Mouse (Mus musculus) erythroblast, embryonic 14.5 days (primary cell): ENCODE results near the gene Prdx5. TPM values are rescaled to one million over a fixed set of nuclear protein-coding genes. Genes with fewer than 3 reads are reported as not detected.
"Not testable (repeated sequence)": the region's sequence is repeated elsewhere in the genome, so short reads cannot be mapped to it uniquely, and the experiment has no call there.

Source experiments
- H3K27me3 ChIP-seq: 2 replicates; pipeline ENCODE4 v1.6.1; 2012; ENCODE audit warnings: inconsistent platforms; ENCODE audit not compliant: control insufficient read depth
- H3K36me3 ChIP-seq: 2 replicates; pipeline ENCODE4 v1.6.1; 2012; ENCODE audit warnings: mild to moderate bottlenecking, inconsistent platforms; ENCODE audit not compliant: control insufficient read depth
- H3K4me1 ChIP-seq: 2 replicates; pipeline ENCODE4 v1.6.1; 2012; ENCODE audit warnings: inconsistent platforms; ENCODE audit not compliant: control insufficient read depth
- H3K4me3 ChIP-seq: replicated peaks from 2 replicates; pipeline ENCODE3; 2012; ENCODE audit warnings: moderate library complexity, mild to moderate bottlenecking, inconsistent platforms
- H3K9me3 ChIP-seq: 2 replicates; pipeline ENCODE4 v1.6.1; 2012; ENCODE audit warnings: low read length, inconsistent platforms, mixed read lengths; ENCODE audit not compliant: control insufficient read depth
- GATA1 ChIP-seq: IDR thresholded peaks from 2 replicates; pipeline ENCODE4 v1.6.1; 2012; ENCODE audit warnings: low read length, inconsistent platforms, mixed read lengths
- TAL1 ChIP-seq: IDR thresholded peaks from 3 replicates; pipeline ENCODE4 v1.6.1; 2012; ENCODE audit warnings: low read length, inconsistent platforms, mixed read lengths
- polyA plus RNA-seq: library from polyadenylated mRNA; stranded (reverse); fragments of >175 nt; gene quantifications from 2 replicates; pipeline ENCODE4 v1.2.3, GENCODE M21; 2012

The Prdx5 gene
- polyA plus RNA-seq, 1 experiment, result 3.8 TPM

DNA sequence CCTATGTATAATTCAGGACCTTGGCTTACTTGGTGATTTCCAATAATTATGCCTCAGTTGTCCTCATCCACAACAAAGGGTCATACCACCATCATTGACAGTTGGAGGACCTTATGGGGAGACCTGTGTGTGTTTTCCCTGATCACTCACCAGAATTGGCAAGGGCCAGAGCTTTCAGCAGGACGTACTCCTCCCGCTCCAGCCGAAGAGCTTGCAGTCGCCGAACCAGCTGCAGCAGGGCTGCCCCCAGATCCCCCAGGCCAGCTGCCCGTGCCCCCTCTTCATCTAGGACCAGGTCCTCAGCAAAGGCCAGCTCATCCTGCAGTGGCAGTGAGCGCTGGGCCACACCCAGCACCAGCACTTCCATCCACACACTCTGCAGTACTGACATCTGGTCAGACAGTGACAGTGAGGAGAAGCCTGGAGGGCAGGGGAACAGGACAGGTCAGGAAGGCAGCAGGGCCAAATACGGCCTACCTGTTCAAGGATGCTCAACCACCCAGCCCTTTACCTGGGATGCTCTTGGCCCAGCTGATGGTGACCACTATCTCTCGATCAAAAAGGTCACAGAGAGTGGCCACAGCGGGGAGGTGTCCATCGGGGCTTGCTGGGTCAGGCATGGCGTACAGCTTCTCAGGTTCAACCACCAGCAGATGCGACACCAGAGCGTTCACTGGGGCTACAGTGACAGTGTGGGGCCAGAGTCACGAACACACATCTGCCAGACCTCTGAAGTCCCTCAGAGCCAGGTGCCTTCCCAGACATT, 2.5 kb upstream of the Prdx5 start:
- TF ChIP-seq GATA1 (no peak), TAL1 (no peak)

DNA sequence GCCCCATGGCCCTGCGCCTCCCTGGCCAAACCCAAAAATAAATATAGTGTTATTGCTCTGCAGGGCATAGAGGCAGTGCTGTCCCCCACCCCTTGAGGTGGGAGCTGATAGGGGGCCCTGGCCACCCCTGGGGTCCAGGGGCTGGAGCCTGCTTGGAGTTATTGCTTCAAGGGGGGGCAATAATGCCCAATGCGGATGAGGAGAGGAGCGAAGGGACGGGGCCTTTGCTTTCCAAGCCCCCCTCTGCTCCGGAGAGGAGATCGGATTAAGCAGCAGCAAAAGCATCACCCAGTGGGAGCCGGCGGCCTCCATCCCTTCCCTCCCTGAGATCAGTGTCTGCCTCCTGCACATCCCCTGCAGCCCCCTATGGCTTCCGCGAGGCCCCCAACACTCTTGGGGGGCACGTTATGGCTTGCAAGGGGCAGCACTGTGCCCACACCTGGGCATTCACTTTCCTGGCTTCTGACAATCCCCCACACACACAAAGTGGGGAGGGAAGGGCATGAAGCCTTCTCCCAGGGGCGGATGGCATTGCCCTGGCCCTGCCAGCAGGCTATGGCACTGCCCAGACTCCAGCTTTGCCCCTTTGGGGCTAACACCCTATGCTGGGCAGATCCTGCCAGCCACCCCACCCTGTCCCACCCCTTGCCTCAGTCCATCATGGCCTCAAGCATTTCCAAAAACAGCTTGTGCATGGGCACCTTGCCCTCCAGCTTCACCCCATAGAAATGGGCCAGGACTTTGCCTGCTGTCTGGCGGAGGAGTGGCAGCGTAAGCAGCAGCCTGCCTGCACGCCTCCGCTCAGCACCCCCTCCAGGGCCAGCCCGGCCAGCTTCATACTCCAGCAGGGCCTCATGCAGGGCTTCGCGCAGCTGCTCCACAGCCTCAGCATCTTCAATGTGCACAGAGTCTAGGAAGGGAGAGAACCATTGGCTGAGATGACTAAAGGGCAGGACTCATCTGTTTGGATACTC, 1.5 kb upstream of the Prdx5 start:
- H3K4me1 ChIP-seq, result peaks cover 62% of the 10 kb centered on the region
- TF ChIP-seq TAL1 (no peak), GATA1 (no peak)
- no peaks in the 10 kb centered on the region for H3K9me3 ChIP-seq
- H3K27me3 ChIP-seq, result no peaks in the 10 kb centered on the region
- peak overlapping the region; percentile 23 for H3K4me3 ChIP-seq
- peaks cover 47% of the 10 kb centered on the region for H3K36me3 ChIP-seq

More for the DNA sequence above, 2.5 kb upstream of the Prdx5 start:
- H3K4me3 ChIP-seq, result no peak overlapping the region
- peaks cover 62% of the 10 kb centered on the region for H3K4me1 ChIP-seq
- H3K27me3 ChIP-seq, result no peaks in the 10 kb centered on the region
- H3K9me3 ChIP-seq, result no peaks in the 10 kb centered on the region
- H3K36me3 ChIP-seq, result peaks cover 39% of the 10 kb centered on the region

DNA sequence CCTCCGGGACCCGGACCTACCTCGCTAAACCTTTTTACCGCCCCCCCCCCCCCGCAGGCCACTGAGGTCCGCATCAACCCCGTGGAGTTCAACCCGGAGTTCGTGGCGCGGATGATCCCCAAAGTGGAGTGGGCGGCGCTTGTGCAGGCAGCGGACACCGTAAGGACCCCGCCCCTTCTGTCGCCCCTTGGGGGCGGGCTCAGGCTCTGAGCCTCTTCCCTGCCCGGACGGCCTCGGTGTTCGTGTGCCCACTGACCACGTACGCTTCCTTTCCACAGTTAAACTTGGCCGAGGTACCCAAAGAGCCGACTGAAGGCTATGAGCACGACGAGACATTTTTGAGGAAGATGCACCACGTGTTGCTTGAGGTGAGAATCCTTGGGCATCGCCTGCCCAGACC, 400 bp upstream of the Prdx5 start:
- not testable (repeated sequence) for H3K27me3 ChIP-seq, H3K9me3 ChIP-seq
- Histone ChIP-seq H3K4me3 (peak overlapping the region; percentile 68), H3K4me1 (peaks cover 51% of the 10 kb centered on the region), H3K36me3 (peaks cover 55% of the 10 kb centered on the region)

DNA sequence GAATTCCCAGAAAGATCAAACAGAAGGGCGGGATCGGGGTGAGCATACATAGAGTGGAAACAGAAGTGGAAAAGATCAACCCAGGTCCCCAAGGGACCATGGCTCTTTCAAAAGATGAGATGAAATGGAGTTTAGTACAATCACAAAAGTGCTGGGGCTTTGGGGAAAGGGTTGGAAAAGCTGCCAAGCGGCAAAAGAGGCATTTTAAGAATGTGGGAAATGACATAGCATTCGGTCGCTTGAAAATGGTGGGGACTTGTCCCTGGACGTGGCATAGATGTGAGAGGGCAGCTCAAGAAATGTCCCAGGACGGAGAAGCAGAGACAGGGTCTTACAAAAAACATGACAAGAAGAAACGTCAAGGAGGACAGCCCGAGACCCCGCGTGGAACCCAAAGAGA, 885 bp downstream of the Prdx5 start:
- Histone ChIP-seq H3K4me3 (peak overlapping the region; percentile 68), H3K9me3 (no peaks in the 10 kb centered on the region), H3K27me3 (no peaks in the 10 kb centered on the region), H3K4me1 (peaks cover 42% of the 10 kb centered on the region), H3K36me3 (peaks cover 57% of the 10 kb centered on the region)
- no peak for TF ChIP-seq GATA1
- TF ChIP-seq TAL1, result no peak

DNA sequence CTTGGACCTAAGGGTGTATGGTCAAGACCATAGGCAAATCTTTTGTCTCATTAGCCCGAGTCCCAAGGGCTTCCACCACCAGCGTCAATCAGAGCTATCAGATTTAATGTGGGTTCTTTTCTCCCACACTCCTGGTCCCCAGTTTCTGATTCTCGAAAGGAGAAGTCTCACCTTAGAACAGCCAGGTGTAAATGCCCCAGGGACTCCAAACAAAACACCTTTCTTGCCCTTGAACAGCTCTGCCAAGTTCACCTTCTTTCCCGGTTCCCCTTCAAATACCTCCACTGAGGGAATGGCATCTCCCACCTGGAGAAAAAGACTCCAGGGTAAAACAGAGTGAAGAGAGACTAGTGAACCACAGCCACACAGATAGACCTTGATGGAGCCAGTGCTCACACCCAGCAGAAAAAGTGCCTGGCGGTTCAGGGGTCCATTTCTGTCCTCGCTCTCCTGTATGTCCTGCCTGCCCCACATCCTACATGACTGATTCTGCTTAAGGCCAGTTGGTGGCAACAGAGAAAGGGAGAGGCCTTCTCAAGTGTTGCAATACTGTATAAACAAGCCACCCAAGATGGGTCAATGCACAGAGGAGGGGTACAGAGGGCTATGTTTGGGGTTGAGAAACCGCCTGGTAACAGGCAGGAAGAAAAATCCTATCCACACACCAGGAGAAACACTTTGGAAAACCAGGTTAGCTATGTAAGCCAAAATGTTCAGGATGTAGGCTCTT, 1.9 kb downstream of the Prdx5 start:
- H3K36me3 ChIP-seq, result peaks cover 48% of the 10 kb centered on the region
- no peak for TF ChIP-seq GATA1
- TF ChIP-seq TAL1, result no peak
- peaks cover 39% of the 10 kb centered on the region for H3K4me1 ChIP-seq

DNA sequence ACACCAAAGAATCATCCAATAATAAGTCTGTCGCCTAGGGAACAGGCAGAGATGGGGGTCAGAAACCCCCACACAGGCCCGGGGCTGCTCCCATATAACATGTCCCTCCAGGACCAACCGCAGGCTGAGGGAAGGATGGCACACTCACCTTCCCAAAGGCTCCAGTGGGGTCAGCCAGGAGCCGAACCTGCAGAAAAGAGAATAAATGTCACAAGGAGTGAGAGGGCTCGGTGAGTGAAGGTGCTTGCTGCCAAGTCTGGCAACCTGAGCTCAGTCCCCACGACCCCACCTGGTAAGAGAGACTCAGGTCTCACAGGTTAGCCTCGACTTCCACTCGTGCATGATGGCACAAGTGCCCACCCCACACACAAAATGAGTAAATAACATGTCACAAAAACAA, 2.8 kb downstream of the Prdx5 start:
- no peak for TF ChIP-seq GATA1
- no peak overlapping the region for H3K4me3 ChIP-seq
- H3K36me3 ChIP-seq, result peaks cover 39% of the 10 kb centered on the region
- H3K4me1 ChIP-seq, result peaks cover 39% of the 10 kb centered on the region
- no peaks in the 10 kb centered on the region for H3K9me3 ChIP-seq
- no peaks in the 10 kb centered on the region for H3K27me3 ChIP-seq

More for the DNA sequence above, 1.9 kb downstream of the Prdx5 start:
- H3K9me3 ChIP-seq, result no peaks in the 10 kb centered on the region
- H3K27me3 ChIP-seq, result no peaks in the 10 kb centered on the region
- peak overlapping the region; percentile 68 for H3K4me3 ChIP-seq

DNA sequence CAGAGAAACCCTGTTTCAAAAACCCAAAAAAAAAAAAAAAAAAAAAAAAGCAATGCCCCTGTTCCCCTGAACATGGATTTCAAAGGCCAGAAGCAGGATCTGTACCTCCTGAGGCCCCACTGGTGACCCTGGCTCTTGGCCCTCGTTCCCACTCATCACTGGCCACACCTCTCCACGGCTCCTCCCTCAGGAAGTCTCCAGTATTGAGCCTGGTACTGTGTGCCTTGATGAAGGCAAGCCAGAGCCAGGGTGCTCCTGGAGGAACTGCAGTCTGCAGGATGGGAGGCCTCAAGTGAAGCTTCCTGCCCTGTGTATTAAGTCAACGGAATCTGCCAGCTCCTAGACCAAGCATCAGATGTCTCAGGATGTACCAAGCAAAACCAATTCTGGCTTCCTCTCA, 3.7 kb downstream of the Prdx5 start:
- H3K27me3 ChIP-seq, result no peaks in the 10 kb centered on the region
- TF ChIP-seq GATA1 (no peak), TAL1 (no peak)
- H3K4me1 ChIP-seq, result peaks cover 32% of the 10 kb centered on the region
- H3K9me3 ChIP-seq, result peaks cover 1% of the 10 kb centered on the region; the same call in 1 of the 2 replicates
- H3K4me3 ChIP-seq, result no peak overlapping the region
- peaks cover 30% of the 10 kb centered on the region for H3K36me3 ChIP-seq

DNA sequence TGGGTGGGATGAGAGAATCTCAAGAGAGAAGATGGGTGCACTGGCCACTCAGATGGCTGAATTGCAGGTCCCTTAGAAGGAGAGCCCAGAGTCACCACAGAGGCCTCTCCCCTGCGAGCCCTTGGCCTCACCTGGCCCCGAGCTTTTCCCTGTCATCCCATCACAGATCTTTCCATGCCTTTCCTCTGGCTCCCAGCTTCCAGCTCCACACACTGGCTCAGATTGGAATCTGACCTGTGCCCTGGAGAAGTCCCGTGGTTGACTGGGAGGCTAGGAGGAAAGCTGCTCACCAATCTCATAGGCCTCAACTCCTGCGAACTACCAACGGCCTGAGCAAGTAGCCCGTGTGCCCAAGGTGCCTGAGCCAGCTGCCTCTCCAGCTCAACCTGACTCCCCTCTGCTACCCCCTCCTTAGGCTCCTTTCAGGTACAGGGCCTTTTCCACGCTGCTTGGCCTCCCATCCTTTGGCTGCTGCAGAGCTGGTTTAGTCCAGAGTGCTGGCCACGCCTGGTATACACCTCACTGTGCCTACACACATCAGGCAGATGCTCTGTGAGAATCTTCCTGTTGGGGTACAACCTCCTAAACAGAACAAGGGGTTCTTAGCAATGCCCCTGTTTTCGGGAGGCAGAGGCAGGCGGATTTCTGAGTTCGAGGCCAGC, 4.3 kb downstream of the Prdx5 start:
- peaks cover 3% of the 10 kb centered on the region; the same call in 1 of the 2 replicates for H3K9me3 ChIP-seq
- TF ChIP-seq TAL1, result no peak
- H3K4me3 ChIP-seq, result no peak overlapping the region
- H3K27me3 ChIP-seq, result no peaks in the 10 kb centered on the region
- peaks cover 27% of the 10 kb centered on the region for H3K36me3 ChIP-seq
- H3K4me1 ChIP-seq, result peaks cover 27% of the 10 kb centered on the region
